Mouse (Mus musculus): ENCODE results near the gene Dmac2. TPM values are rescaled to one million over a fixed set of nuclear protein-coding genes. Genes with fewer than 3 reads are reported as not detected.

Dmac2 gene
- polyA plus RNA-seq, 1 experiment: 53.6 TPM

DNA sequence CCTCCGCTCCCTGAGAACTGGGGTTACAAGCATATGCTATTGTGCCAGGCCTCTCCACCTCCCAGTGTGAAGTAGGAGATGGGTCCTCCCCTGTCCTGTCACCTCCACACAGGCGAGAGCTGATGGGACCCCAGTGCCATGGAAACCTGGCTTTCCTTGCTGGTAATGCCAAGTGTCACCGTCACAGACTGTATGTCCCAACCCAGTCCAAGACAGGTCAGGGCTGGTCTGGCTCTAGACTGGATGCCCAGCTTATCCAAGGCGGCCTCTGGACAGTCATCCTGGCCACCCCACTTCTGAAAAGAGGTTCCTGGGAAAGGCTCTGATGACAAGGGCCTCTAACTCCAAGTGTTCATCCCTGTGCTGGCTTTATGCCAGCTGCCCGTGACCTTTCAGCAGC is 17.9 kb downstream of the Dmac2 start:
- Histone ChIP-seq H3K4me1 (ENCODE audit: control insufficient read depth, insufficient read depth, low read length) (no peaks in the 10 kb centered on the region), H3K36me3 (ENCODE audit: control insufficient read depth, insufficient read depth, low read length) (no peaks in the 10 kb centered on the region; the same call in 1 of the 2 replicates)

DNA sequence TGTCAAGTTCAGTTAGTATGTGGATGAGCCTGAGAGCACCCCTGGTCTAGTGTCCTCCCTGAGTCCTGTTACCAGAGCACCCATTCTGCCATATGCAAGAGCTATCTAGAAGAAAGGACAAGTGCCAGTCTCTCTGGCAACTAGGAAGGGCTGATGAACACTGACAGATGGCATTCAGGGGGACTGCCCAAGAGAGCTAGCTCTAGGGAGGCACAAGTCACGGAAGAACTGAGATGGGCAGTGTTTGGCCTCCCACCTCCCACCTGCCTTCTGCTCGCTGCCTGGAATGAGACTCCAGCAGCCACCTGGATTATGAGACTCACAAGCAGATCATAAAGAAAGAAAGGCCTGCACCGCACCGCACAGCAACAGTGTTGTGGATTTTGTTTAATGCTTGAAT is 20.5 kb downstream of the Dmac2 start:
- TF ChIP-seq CTCF (IDR thresholded peaks at IDR 0.05; ENCODE audit: control insufficient read depth, insufficient read depth, insufficient replicate concordance, low read depth, low read length) (no peak), POLR2A (IDR thresholded peaks at IDR 0.05; ENCODE audit: control insufficient read depth, low read depth, low read length) (no peak)
- H3K4me1 ChIP-seq (ENCODE audit: control insufficient read depth, insufficient read depth, low read length): no peaks in the 10 kb centered on the region
- no peak overlapping the region for H3K4me3 ChIP-seq (ENCODE audit: control insufficient read depth, low read depth, low read length)
- no peaks in the 10 kb centered on the region for H3K36me3 ChIP-seq (ENCODE audit: control insufficient read depth, insufficient read depth, low read length)
- no peaks in the 10 kb centered on the region for H3K27me3 ChIP-seq (ENCODE audit: control insufficient read depth, insufficient read depth, low read length)
- no peak overlapping the region for H3K27ac ChIP-seq (ENCODE audit: control insufficient read depth, insufficient read depth, low read depth, low read length)

More for the DNA sequence above, 17.9 kb downstream of the Dmac2 start:
- H3K27me3 ChIP-seq (ENCODE audit: control insufficient read depth, insufficient read depth, low read length): no peaks in the 10 kb centered on the region
- no peak for TF ChIP-seq POLR2A (IDR thresholded peaks at IDR 0.05; ENCODE audit: control insufficient read depth, low read depth, low read length)
- no peak for TF ChIP-seq CTCF (IDR thresholded peaks at IDR 0.05; ENCODE audit: control insufficient read depth, insufficient read depth, insufficient replicate concordance, low read depth, low read length)
- H3K27ac ChIP-seq (ENCODE audit: control insufficient read depth, insufficient read depth, low read depth, low read length): no peak overlapping the region
- no peak overlapping the region for H3K4me3 ChIP-seq (ENCODE audit: control insufficient read depth, low read depth, low read length)

DNA sequence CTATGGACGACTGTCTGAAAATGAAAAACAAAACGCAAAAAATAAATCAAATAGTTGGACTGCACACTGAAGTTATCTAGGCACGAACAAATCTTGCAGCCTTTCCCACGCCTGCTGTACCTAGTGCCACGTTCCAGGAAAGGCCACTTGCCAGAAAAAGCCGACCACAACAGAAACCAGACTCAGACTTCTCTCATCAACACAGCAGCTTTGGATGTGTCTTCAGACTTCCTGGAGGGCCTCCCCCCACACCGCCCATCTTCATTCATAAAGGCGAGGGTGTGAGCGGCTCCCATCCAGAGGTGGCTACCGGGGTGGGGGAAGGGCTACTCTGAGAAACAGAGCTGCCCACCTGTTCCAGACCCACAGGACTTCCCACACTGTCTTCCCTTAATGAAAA is 24.9 kb downstream of the Dmac2 start:
- Histone ChIP-seq H3K27me3 (ENCODE audit: control insufficient read depth, insufficient read depth, low read length) (no peaks in the 10 kb centered on the region), H3K4me3 (ENCODE audit: control insufficient read depth, low read depth, low read length) (no peak overlapping the region), H3K36me3 (ENCODE audit: control insufficient read depth, insufficient read depth, low read length) (no peaks in the 10 kb centered on the region), H3K4me1 (ENCODE audit: control insufficient read depth, insufficient read depth, low read length) (no peaks in the 10 kb centered on the region; the same call in 1 of the 2 replicates), H3K27ac (ENCODE audit: control insufficient read depth, insufficient read depth, low read depth, low read length) (no peak overlapping the region)
- no peak for TF ChIP-seq CTCF (IDR thresholded peaks at IDR 0.05; ENCODE audit: control insufficient read depth, insufficient read depth, insufficient replicate concordance, low read depth, low read length)
- TF ChIP-seq POLR2A (IDR thresholded peaks at IDR 0.05; ENCODE audit: control insufficient read depth, low read depth, low read length): no peak

DNA sequence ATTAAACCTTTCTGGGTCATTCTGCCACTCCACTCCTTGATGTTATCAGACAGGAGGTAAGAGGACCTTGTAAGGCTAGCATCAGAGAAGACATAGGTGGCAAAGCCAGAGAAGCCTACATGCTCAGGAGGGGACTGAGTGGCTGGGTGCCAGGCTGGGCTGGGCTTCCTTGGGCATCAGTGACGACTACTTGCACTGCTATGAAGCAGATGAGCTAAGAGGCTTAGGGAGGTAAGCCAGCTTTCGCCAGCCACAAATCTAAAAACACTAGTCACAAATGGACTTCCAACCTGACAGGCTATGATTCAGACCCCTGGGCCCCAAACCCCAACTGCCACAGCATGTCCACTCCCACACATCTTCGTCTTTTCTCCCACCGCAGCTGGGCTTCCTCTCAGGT is 25.4 kb downstream of the Dmac2 start:
- Histone ChIP-seq H3K27ac (ENCODE audit: control insufficient read depth, insufficient read depth, low read depth, low read length) (no peak overlapping the region), H3K4me3 (ENCODE audit: control insufficient read depth, low read depth, low read length) (no peak overlapping the region)
- TF ChIP-seq POLR2A (IDR thresholded peaks at IDR 0.05; ENCODE audit: control insufficient read depth, low read depth, low read length) (no peak), CTCF (IDR thresholded peaks at IDR 0.05; ENCODE audit: control insufficient read depth, insufficient read depth, insufficient replicate concordance, low read depth, low read length) (no peak)

DNA sequence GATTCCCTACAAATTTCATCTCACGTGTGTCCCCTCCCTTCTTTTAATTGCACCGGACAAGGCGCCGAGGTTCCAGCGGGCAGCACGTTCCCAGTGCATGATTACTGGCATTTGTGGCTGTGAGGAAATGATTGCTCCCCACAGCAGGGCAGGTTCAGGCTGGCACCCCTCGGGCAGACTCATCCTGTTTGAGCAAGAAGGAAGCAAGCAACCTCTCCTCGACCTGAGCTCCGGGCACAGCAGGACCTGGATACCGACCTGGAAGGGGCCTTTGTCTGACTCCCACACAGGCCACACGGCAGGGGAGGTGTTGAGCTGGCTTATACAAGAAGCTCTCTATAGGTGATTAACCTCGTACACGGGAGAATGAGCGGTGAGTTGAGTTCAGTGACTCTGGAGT is 25.9 kb downstream of the Dmac2 start:
- Histone ChIP-seq H3K27ac (ENCODE audit: control insufficient read depth, insufficient read depth, low read depth, low read length) (no peak overlapping the region), H3K27me3 (ENCODE audit: control insufficient read depth, insufficient read depth, low read length) (no peaks in the 10 kb centered on the region), H3K36me3 (ENCODE audit: control insufficient read depth, insufficient read depth, low read length) (no peaks in the 10 kb centered on the region), H3K4me3 (ENCODE audit: control insufficient read depth, low read depth, low read length) (no peak overlapping the region), H3K4me1 (ENCODE audit: control insufficient read depth, insufficient read depth, low read length) (no peaks in the 10 kb centered on the region; the same call in 1 of the 2 replicates)
- TF ChIP-seq POLR2A (IDR thresholded peaks at IDR 0.05; ENCODE audit: control insufficient read depth, low read depth, low read length): no peak
- no peak for TF ChIP-seq CTCF (IDR thresholded peaks at IDR 0.05; ENCODE audit: control insufficient read depth, insufficient read depth, insufficient replicate concordance, low read depth, low read length)

More for the DNA sequence above, 25.4 kb downstream of the Dmac2 start:
- no peaks in the 10 kb centered on the region; the same call in 1 of the 2 replicates for H3K4me1 ChIP-seq (ENCODE audit: control insufficient read depth, insufficient read depth, low read length)
- H3K27me3 ChIP-seq (ENCODE audit: control insufficient read depth, insufficient read depth, low read length): no peaks in the 10 kb centered on the region
- no peaks in the 10 kb centered on the region for H3K36me3 ChIP-seq (ENCODE audit: control insufficient read depth, insufficient read depth, low read length)

DNA sequence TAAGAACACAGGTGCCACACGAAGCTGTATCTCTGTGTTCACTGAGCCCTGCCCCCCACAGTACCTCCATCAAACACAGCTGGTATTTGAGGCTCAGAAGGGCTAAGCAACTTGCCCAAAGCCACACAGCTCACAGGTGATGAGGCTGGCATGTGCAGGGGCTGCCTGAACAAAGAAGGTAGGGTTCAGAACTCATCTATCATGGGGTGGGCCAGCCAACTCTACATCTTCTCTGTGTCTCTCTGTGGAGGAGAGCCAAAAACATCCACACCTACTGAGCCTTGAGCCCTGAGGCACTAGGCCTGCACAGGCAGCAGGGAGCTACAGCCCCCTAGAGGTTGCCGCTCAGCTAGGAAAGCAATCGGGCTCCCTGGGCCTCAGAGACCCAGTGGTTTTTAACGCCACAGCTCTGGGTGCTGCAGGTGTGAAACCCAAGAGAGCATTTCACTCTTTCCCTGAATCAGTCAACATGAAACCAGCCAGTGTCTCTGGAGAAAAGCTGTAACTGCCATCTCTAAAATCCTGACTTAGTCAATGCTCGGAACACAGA is 28.4 kb downstream of the Dmac2 start:
- H3K27me3 ChIP-seq (ENCODE audit: control insufficient read depth, insufficient read depth, low read length): no peaks in the 10 kb centered on the region
- no peak overlapping the region for H3K4me3 ChIP-seq (ENCODE audit: control insufficient read depth, low read depth, low read length)
- H3K36me3 ChIP-seq (ENCODE audit: control insufficient read depth, insufficient read depth, low read length): no peaks in the 10 kb centered on the region
- TF ChIP-seq CTCF (IDR thresholded peaks at IDR 0.05; ENCODE audit: control insufficient read depth, insufficient read depth, insufficient replicate concordance, low read depth, low read length) (no peak; the same call in 1 of the 2 replicates), POLR2A (IDR thresholded peaks at IDR 0.05; ENCODE audit: control insufficient read depth, low read depth, low read length) (no peak)
- H3K4me1 ChIP-seq (ENCODE audit: control insufficient read depth, insufficient read depth, low read length): no peaks in the 10 kb centered on the region; the same call in 1 of the 2 replicates
- no peak overlapping the region for H3K27ac ChIP-seq (ENCODE audit: control insufficient read depth, insufficient read depth, low read depth, low read length)

DNA sequence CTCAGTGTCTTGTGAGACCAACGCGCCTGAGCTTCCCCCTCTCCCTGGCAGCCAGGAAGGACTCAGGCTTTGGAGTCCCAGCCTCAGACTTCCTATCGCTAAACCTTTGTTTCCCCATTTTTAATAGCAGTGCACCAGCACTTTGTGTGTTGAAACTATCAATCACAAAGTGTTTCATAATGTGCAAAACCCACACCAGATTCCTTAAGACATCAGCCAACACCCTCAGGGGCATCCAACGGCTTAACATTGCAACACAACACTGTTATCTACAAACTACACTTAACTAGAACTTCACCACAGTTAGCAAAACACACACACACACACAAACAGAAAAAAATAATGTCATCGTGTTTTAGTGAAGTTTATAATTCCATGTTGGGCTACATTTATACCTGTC is 30.6 kb downstream of the Dmac2 start:
- H3K36me3 ChIP-seq (ENCODE audit: control insufficient read depth, insufficient read depth, low read length): no peaks in the 10 kb centered on the region
- no peak for TF ChIP-seq CTCF (IDR thresholded peaks at IDR 0.05; ENCODE audit: control insufficient read depth, insufficient read depth, insufficient replicate concordance, low read depth, low read length)
- TF ChIP-seq POLR2A (IDR thresholded peaks at IDR 0.05; ENCODE audit: control insufficient read depth, low read depth, low read length): no peak

More for the DNA sequence above, 30.6 kb downstream of the Dmac2 start:
- H3K27ac ChIP-seq (ENCODE audit: control insufficient read depth, insufficient read depth, low read depth, low read length): no peak overlapping the region
- H3K4me3 ChIP-seq (ENCODE audit: control insufficient read depth, low read depth, low read length): no peak overlapping the region
- no peaks in the 10 kb centered on the region; the same call in 1 of the 2 replicates for H3K4me1 ChIP-seq (ENCODE audit: control insufficient read depth, insufficient read depth, low read length)
- no peaks in the 10 kb centered on the region for H3K27me3 ChIP-seq (ENCODE audit: control insufficient read depth, insufficient read depth, low read length)
